Mouse (Mus musculus) testis, adult 2 months (tissue): ENCODE results near the gene Olfr547.
"Not testable (repeated sequence)": the region's sequence is repeated elsewhere in the genome, so short reads cannot be mapped to it uniquely, and the experiment has no call there.

ENCODE experiments used
- CTCF ChIP-seq: fragments of 200-500 bp; IDR thresholded peaks from 2 replicates; pipeline ENCODE4 v1.5.1; 2012; ENCODE audit warnings: low read depth, mild to moderate bottlenecking, inconsistent platforms, low read length, moderate library complexity; ENCODE audit not compliant: control insufficient read depth, insufficient read depth, insufficient replicate concordance
- POLR2A ChIP-seq: fragments of 200-500 bp; IDR thresholded peaks from 2 replicates; pipeline ENCODE4 v1.6.1; 2012; ENCODE audit warnings: low read depth, mild to moderate bottlenecking, inconsistent platforms, low read length, moderate library complexity; ENCODE audit not compliant: control insufficient read depth

DNA sequence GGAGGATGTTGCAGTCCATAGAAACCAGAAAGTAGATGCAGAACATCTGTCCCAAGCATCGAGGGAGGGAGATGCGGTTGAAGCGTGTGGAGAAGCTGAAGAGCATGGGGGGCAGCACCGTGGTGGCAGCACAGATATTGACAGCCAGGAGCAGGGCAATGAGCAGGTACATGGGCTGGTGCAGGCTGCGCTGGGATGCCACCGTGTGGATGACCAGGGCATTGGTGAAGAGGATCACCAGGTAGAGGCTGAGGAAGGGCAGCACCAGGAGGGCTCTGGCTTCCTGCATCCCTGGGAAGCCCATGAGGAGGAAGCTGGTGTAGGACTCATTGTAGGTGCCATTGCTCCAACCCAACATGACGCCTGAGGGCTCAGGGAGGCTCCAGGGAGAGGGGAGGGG is 40.1 kb upstream of the Olfr547 start:
- not testable (repeated sequence) for TF ChIP-seq CTCF, POLR2A
